Mouse (Mus musculus) hindbrain, embryonic 11.5 days (tissue): ENCODE results near the gene Nin. TPM values are rescaled to one million over a fixed set of nuclear protein-coding genes. Genes with fewer than 3 reads are reported as not detected.

Experiments used
- ATAC-seq: fragments of 200-750 bp; cut with Nextera tagmentation; 2 replicates; pipeline ENCODE4 v1.8.0; 2017; ENCODE audit warnings: mild to moderate bottlenecking, moderate TSS enrichment, moderate library complexity; ENCODE audit not compliant: low FRiP score
- DNase-seq: peaks from one replicate; pipeline ENCODE4 v3.0.0-alpha.2; 2015; ENCODE audit warnings: low spot score
- H3K27ac ChIP-seq: fragments of 300-500 bp; sonication (generic); 2 replicates; pipeline ENCODE4 v1.5.1; 2014; ENCODE audit warnings: mild to moderate bottlenecking, low read depth, low read length
- H3K27me3 ChIP-seq: fragments of 300-500 bp; sonication (generic); 2 replicates; pipeline ENCODE4 v1.6.1; 2014; ENCODE audit warnings: mild to moderate bottlenecking, low read length, moderate library complexity, mixed read lengths; ENCODE audit not compliant: control insufficient read depth, insufficient read depth
- H3K36me3 ChIP-seq: fragments of 300-500 bp; sonication (generic); 2 replicates; pipeline ENCODE4 v1.6.1; 2014; ENCODE audit warnings: mild to moderate bottlenecking, low read length, moderate library complexity, mixed read lengths; ENCODE audit not compliant: control insufficient read depth, insufficient read depth
- H3K4me1 ChIP-seq: fragments of 300-500 bp; sonication (generic); replicated peaks from 2 replicates; pipeline ENCODE4 v1.6.1; 2014; ENCODE audit warnings: low read length, mixed read lengths; ENCODE audit not compliant: control insufficient read depth, insufficient read depth
- H3K4me2 ChIP-seq: fragments of 300-500 bp; sonication (generic); replicated peaks from 2 replicates; pipeline ENCODE4 v1.6.1; 2014; ENCODE audit warnings: mild to moderate bottlenecking, low read depth, low read length
- H3K4me3 ChIP-seq: fragments of 300-500 bp; sonication (generic); 2 replicates; pipeline ENCODE4 v1.5.1; 2014; ENCODE audit warnings: low read depth, low read length
- H3K9ac ChIP-seq: fragments of 300-500 bp; sonication (generic); 2 replicates; pipeline ENCODE4 v1.6.1; 2014; ENCODE audit warnings: low read depth, low read length
- H3K9me3 ChIP-seq: fragments of 300-500 bp; sonication (generic); 2 replicates; pipeline ENCODE4 v1.6.1; 2016; ENCODE audit warnings: low read length; ENCODE audit not compliant: control insufficient read depth
- WGBS: fragments of 180-500 bp; shearing (Covaris S2); extraction: QIAGEN DNeasy Blood & Tissue Kit; methylation state at CpG from one replicate; pipeline ENCODE4 v1.1.7; 2014; 5-methylcytosine and 5-hydroxymethylcytosine counted together
- polyA plus RNA-seq: library from polyadenylated mRNA; unstranded; fragments of >200 nt; fragmentation: Nextera tagmentation; extraction: Ambion mirVana; gene quantifications from 2 replicates; pipeline ENCODE4 v1.2.1, GENCODE M21; 2014

Gene Nin
- polyA plus RNA-seq, 1 experiment from 2014 or later: 14.9 TPM

DNA sequence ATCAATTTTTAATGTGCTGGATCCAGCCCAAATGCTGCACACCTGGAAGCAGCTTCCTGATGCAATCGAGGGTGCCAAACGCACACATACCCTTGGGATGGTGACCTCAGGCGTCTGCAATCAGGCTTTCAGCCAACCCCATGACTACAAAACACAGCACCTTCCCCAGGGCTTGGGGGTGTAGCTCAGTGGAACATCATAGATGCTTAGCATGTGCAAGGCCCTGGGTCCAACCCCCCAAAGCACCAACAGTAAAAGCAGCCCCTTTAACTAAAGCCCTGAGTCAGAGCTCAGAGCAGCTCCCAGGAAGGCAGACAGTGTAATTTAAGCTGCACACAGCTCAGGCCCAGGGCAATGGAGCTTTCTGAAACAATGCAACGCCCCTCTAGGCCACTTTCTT lies 9.3 kb downstream of the Nin start:
- DNase-seq (no peak), ATAC-seq (no peak)
- Histone ChIP-seq H3K9ac (no peak overlapping the region), H3K4me3 (no peak overlapping the region), H3K4me1 (no peaks in the 10 kb centered on the region; the same call in 1 of the 2 replicates), H3K9me3 (no peaks in the 10 kb centered on the region), H3K36me3 (no peaks in the 10 kb centered on the region), H3K4me2 (no peak overlapping the region), H3K27ac (0 out of 2 replicates have a peak overlapping the region, but pooled peaks have one; percentile 20), H3K27me3 (no peaks in the 10 kb centered on the region)
- WGBS: 54% methylated on average over 4 of the region's 4 CpGs

DNA sequence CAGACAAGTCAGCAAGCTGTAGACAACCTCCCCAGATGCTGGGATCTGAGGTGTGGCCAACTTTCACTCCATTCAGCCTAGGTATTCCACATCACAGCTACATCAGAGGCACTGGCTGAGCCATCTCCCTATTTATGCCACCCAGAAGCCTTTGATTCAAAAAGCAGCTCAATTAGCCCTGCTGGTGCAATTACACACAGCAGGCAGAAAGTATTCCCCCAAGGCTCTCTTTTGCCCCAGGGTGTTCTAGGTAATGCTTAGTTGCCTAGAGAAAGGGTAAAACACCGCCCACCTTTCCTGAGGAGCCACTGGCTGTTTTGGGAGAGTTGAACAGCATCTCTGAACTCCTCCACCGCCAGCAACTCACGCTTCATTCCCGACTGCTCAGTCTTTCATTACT lies 10.3 kb downstream of the Nin start:
- ATAC-seq (no peak), DNase-seq (no peak)
- Histone ChIP-seq H3K27me3 (no peaks in the 10 kb centered on the region), H3K4me3 (no peak overlapping the region), H3K9ac (no peak overlapping the region), H3K9me3 (no peaks in the 10 kb centered on the region), H3K27ac (no peak overlapping the region), H3K36me3 (no peaks in the 10 kb centered on the region), H3K4me2 (no peak overlapping the region), H3K4me1 (no peaks in the 10 kb centered on the region; the same call in 1 of the 2 replicates)
- WGBS: 81% methylated on average over 4 of the region's 4 CpGs

DNA sequence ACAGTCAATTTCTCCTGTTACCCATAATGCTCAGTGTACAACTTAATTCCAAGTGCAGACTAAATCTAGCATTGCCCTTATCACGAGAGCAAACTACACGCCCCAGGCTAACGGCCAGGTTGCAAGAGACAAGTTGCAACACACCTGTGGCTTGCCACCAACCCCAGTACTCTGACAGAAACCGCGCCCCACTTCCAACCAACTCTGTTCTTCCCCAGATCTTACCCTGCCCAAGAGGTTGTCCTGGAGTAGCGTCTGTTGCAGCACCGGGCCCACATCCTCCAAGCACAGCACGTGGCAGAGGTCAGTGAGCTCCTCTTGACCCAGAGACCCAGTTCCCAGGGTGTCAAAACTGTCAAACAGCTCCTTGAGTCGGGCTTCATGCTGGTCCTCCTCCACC lies 11.1 kb downstream of the Nin start:
- Histone ChIP-seq H3K9ac (no peak overlapping the region), H3K4me2 (no peak overlapping the region), H3K27ac (no peak overlapping the region), H3K9me3 (no peaks in the 10 kb centered on the region), H3K4me3 (no peak overlapping the region), H3K36me3 (no peaks in the 10 kb centered on the region), H3K27me3 (no peaks in the 10 kb centered on the region), H3K4me1 (no peaks in the 10 kb centered on the region)
- WGBS: 90% methylated on average over 9 of the region's 9 CpGs
- ATAC-seq: no peak
- no peak for DNase-seq

DNA sequence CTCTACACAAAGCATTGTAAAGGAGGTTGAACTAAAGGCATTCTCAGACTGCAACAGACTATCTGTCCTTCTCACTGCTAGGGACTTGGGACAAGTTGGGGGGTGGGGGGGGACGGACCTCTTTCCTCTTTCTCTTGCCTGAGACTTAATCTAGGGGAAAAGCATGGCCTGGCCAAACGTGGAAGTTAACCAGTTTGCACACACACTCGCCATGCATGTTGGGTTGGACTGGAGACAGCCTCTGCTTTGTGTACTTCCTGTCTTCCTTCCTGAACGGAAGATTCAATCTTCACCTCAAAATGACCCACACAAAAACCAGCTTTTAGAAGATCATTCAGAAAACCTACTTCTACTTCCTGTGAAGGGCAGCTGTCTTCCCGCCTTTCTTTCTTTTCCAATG lies 11.7 kb downstream of the Nin start:
- no peak overlapping the region for H3K4me3 ChIP-seq
- H3K36me3 ChIP-seq: no peaks in the 10 kb centered on the region
- no peaks in the 10 kb centered on the region for H3K9me3 ChIP-seq
- H3K9ac ChIP-seq: no peak overlapping the region
- ATAC-seq: no peak
- H3K4me1 ChIP-seq: no peaks in the 10 kb centered on the region
- WGBS: 83% methylated on average over 5 of the region's 5 CpGs
- H3K27me3 ChIP-seq: no peaks in the 10 kb centered on the region
- DNase-seq: no peak
- no peak overlapping the region for H3K4me2 ChIP-seq
- no peak overlapping the region for H3K27ac ChIP-seq

DNA sequence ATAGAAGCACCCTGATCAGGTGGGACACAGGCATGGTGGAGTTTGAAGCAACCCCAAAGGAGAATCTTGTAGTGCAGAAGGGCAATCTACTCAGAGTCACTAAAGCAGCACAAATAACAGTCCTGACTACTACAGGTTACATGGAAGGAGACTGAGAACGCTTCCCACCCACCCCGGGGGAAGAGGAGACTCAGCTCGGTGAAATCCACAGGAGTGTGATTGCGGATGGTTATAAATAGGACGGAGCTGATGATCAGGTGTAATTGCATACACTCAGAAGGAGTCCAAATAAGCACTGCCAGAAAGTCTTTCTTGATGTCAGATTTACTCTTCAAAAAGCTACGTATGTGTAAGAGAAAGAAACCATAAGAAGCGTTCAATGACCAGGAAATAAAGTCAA lies 15.6 kb downstream of the Nin start:
- ATAC-seq (no peak), DNase-seq (no peak)
- H3K27ac ChIP-seq: no peak overlapping the region

DNA sequence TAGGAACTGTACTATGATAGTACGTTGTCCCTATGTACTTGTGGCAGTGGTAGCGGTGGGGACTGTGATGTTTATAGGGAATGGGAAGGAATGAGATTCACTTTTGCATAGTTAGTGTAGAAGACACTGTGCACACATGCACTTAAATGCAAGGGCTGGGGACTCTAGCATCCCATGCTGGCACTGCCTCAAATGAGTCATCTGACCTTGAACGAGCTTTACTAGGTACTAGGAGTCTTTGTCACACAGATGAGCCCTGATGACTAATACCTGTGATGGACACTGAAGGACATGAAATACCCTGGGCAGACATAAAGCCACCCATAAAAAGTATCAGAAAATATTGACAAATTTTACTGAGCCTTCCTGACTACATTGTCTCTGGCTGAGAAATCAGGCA lies 16.2 kb downstream of the Nin start:
- Histone ChIP-seq H3K27me3 (no peaks in the 10 kb centered on the region), H3K36me3 (no peaks in the 10 kb centered on the region), H3K27ac (no peak overlapping the region), H3K4me2 (no peak overlapping the region), H3K4me3 (no peak overlapping the region), H3K9ac (no peak overlapping the region), H3K9me3 (no peaks in the 10 kb centered on the region), H3K4me1 (no peaks in the 10 kb centered on the region; the same call in 1 of the 2 replicates)
- DNase-seq: no peak
- no peak for ATAC-seq
- 93% methylated on average over 3 of the region's 3 CpGs for WGBS

More for the DNA sequence above, 15.6 kb downstream of the Nin start:
- H3K4me1 ChIP-seq: no peaks in the 10 kb centered on the region; the same call in 1 of the 2 replicates
- H3K4me2 ChIP-seq: no peak overlapping the region
- H3K9ac ChIP-seq: no peak overlapping the region
- H3K36me3 ChIP-seq: no peaks in the 10 kb centered on the region
- 89% methylated on average over 7 of the region's 7 CpGs for WGBS
- no peak overlapping the region for H3K4me3 ChIP-seq
- H3K27me3 ChIP-seq: no peaks in the 10 kb centered on the region
- no peaks in the 10 kb centered on the region for H3K9me3 ChIP-seq

DNA sequence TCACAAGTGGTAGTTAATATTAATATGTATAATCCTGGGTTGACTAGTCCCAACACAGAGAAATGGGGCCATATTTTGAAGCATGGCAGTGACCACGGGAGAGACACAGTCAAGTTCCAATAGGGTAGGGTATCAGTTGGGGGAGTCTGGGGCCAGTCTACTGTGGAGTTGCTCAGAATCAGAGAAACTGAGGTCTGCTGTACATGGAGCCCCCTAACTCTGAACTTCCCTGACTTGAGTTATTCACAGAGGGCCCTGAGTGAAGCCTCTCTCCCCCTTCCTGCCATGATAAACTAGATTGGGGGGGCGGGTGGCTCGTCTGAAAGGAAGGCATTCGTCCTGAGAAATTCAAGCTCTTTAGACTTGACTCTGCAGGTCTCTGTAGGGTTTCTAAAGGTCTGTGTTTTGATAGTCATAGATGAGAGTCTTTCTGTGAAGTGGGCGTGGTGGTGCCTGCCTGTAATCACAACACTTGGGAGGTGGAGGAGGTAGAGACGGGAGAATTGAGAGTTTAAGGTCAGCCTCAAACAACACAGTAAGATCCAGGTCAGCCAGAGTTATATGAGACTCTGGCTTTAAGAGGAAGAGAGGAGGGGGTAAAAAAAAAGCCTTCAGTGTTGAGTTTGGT lies 20.1 kb downstream of the Nin start:
- no peak for ATAC-seq
- WGBS: 71% methylated on average over 6 of the region's 6 CpGs
- H3K4me3 ChIP-seq: no peak overlapping the region

DNA sequence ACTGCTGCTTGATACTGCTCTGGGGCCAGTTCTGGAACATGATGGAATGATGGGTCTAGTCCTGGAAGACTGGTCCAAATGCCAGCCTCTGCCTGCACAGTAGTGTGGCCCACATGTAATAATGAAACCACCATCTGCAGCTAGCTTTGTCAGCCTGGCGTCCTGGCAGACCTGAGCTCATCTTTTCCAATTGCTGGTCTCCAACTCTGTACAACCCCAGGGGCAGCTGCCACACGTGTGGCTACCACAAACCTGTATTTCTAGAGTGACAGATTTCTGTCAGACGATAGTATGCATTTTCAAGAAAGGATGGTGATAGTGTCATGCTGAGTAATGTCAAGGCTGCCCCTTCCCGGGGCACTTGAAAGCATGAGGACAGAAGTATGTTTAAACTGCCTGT lies 25.2 kb downstream of the Nin start:
- no peaks in the 10 kb centered on the region for H3K27me3 ChIP-seq
- H3K4me1 ChIP-seq: no peaks in the 10 kb centered on the region
- H3K4me3 ChIP-seq: no peak overlapping the region
- WGBS: 88% methylated on average over 4 of the region's 4 CpGs
- H3K9me3 ChIP-seq: no peaks in the 10 kb centered on the region
- no peak overlapping the region for H3K9ac ChIP-seq
- H3K4me2 ChIP-seq: no peak overlapping the region
- no peak overlapping the region for H3K27ac ChIP-seq
- no peak for DNase-seq
- no peak for ATAC-seq
- no peaks in the 10 kb centered on the region for H3K36me3 ChIP-seq

More for the DNA sequence above, 20.1 kb downstream of the Nin start:
- Histone ChIP-seq H3K9ac (no peak overlapping the region), H3K4me1 (no peaks in the 10 kb centered on the region; the same call in 1 of the 2 replicates), H3K27me3 (no peaks in the 10 kb centered on the region), H3K9me3 (no peaks in the 10 kb centered on the region), H3K36me3 (no peaks in the 10 kb centered on the region), H3K4me2 (no peak overlapping the region), H3K27ac (no peak overlapping the region)
- no peak for DNase-seq

DNA sequence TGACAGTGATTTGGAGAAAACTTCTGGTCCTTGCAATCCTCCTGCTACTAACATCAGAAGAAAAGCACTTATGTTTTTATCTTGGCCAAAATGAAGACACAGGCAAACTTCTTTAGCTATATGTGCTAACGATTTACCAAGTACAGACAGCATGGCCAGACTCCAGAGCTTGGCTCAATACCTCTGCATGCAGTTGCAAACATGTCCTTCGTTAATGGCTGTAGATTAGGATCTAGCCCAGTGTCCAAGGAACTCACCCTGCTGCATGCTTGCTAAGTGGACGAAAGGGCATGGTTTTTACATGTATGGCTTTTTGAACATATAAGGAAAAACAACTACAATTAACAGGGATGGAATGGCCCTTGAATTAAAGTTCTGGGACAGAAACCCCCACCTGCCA lies 28.2 kb downstream of the Nin start:
- Histone ChIP-seq H3K4me3 (no peak overlapping the region), H3K27me3 (no peaks in the 10 kb centered on the region), H3K27ac (no peak overlapping the region), H3K9me3 (no peaks in the 10 kb centered on the region), H3K36me3 (no peaks in the 10 kb centered on the region), H3K9ac (no peak overlapping the region), H3K4me2 (no peak overlapping the region), H3K4me1 (no peaks in the 10 kb centered on the region)
- 91% methylated on average over 3 of the region's 3 CpGs for WGBS
- ATAC-seq (no peak), DNase-seq (no peak)
